Comparison of ENCODE assay signal across 11 mouse cellular contexts in genomic region chr12:105961667-105962066, GRCm38 (mm10). TPM values are rescaled to one million over a fixed set of nuclear protein-coding genes. Genes with fewer than 3 reads are reported as not detected.
DNase-seq lines count a peak whose midpoint lies in the region; ATAC-seq and TF ChIP-seq lines count a peak whose summit lies in the region.
"Had no signal": no experiment of that assay in that cellular context is flagged by ENCODE, and none has a peak within 500 bp of the region (broad histone marks: within the 10 kb centered on the region; RNA-seq: fewer than 3 reads in every experiment).

No protein-coding gene starts in this region.

- 10% methylated on average over 12 of the region's 12 CpGs for WGBS in heart, postnatal 0 days
- WGBS in embryonic facial prominence, embryonic 14.5 days, result 4% methylated on average over 11 of the region's 12 CpGs
- 9% methylated on average over 12 of the region's 12 CpGs for WGBS in hindbrain, postnatal 0 days
- WGBS in midbrain, embryonic 16.5 days, result 6% methylated on average over 12 of the region's 12 CpGs

- no peaks in the 10 kb centered on the region for H3K9me3 ChIP-seq in heart, postnatal 0 days (replicated peaks; ENCODE audit: control insufficient read depth, low read length)
- no peaks in the 10 kb centered on the region for H3K9me3 ChIP-seq in embryonic facial prominence, embryonic 14.5 days (ENCODE audit: control insufficient read depth, low read length)
- H3K9me3 ChIP-seq in hindbrain, postnatal 0 days (ENCODE audit: low read length), result no peaks in the 10 kb centered on the region
- no peaks in the 10 kb centered on the region for H3K9me3 ChIP-seq in midbrain, embryonic 16.5 days (replicated peaks; ENCODE audit: control insufficient read depth, low read length, poor library complexity, severe bottlenecking)

- H3K4me3 ChIP-seq in heart, postnatal 0 days (ENCODE audit: low read depth, low read length), result peak overlapping the region; percentile 65
- peak overlapping the region; percentile 41; the same call in 1 of the 2 replicates for H3K4me3 ChIP-seq in embryonic facial prominence, embryonic 14.5 days (ENCODE audit: low read depth, low read length)
- H3K4me3 ChIP-seq in hindbrain, postnatal 0 days (ENCODE audit: low read length), result 0 out of 2 replicates have a peak overlapping the region, but pooled peaks have one; percentile 3
- H3K4me3 ChIP-seq in midbrain, embryonic 16.5 days (ENCODE audit: low read depth, low read length), result no peak overlapping the region

- no peak for TF ChIP-seq EP300 in heart, postnatal 0 days (IDR thresholded peaks at IDR 0.05; ENCODE audit: low read depth)

- intact Hi-C loops in heart, postnatal 14 days (cut with DNase I), result loop anchor here (2.0 to 5.0 kb wide), 3 partner anchors 91 to 121 kb away; no protein-coding TSS in a partner anchor

- peaks cover 3% of the 10 kb centered on the region; the same call in 1 of the 2 replicates for H3K4me1 ChIP-seq in heart, postnatal 0 days (ENCODE audit: control insufficient read depth, insufficient read depth)
- H3K4me1 ChIP-seq in embryonic facial prominence, embryonic 14.5 days (ENCODE audit: control insufficient read depth, insufficient read depth, low read length), result no peaks in the 10 kb centered on the region
- H3K4me1 ChIP-seq in hindbrain, postnatal 0 days (ENCODE audit: insufficient read depth, low read length), result no peaks in the 10 kb centered on the region
- peaks cover 27% of the 10 kb centered on the region for H3K4me1 ChIP-seq in midbrain, embryonic 16.5 days (ENCODE audit: control insufficient read depth, insufficient read depth, low read length)

- no peak for TF ChIP-seq CTCF in heart, postnatal 0 days (IDR thresholded peaks at IDR 0.05; ENCODE audit: low read depth)
- no peak for TF ChIP-seq CTCF in hindbrain, postnatal 0 days (IDR thresholded peaks at IDR 0.05; ENCODE audit: low read depth)

- no peak for ATAC-seq in heart, postnatal 0 days (ENCODE audit: insufficient read depth, low read depth)
- no peak for ATAC-seq in embryonic facial prominence, embryonic 14.5 days (ENCODE audit: low read depth)
- no peak for ATAC-seq in hindbrain, postnatal 0 days
- ATAC-seq in midbrain, embryonic 16.5 days, result no peak
- ATAC-seq in monocyte, adult 5-6 weeks (replicated peaks; ENCODE audit: insufficient number of reproducible peaks, low FRiP score, low TSS enrichment, poor library complexity, severe bottlenecking), result no peak

- DNase-seq in heart, postnatal 0 days (ENCODE audit: low spot score), result no peak
- DNase-seq in heart, postnatal 14 days, result no peak
- DNase-seq in embryonic facial prominence, embryonic 14.5 days (ENCODE audit: low spot score), result no peak
- DNase-seq in hindbrain, postnatal 0 days (ENCODE audit: low spot score), result no peak
- no peak for DNase-seq in cerebellum, postnatal 10 days
- DNase-seq in MN1 (ENCODE audit: low spot score), result no peak
- DNase-seq: adrenal gland, postnatal 10 days; heart, postnatal 36 days; thymus, postnatal 36 days had no signal

- H3K9ac ChIP-seq in heart, postnatal 0 days (replicated peaks; ENCODE audit: low read depth, low read length), result no peak overlapping the region
- no peak overlapping the region for H3K9ac ChIP-seq in embryonic facial prominence, embryonic 14.5 days (ENCODE audit: low read depth, low read length)
- H3K9ac ChIP-seq in hindbrain, postnatal 0 days (replicated peaks; ENCODE audit: low read length), result no peak overlapping the region
- H3K9ac ChIP-seq in midbrain, embryonic 16.5 days (ENCODE audit: low read depth, low read length), result no peak overlapping the region

- H3K4me2 ChIP-seq in heart, postnatal 0 days (ENCODE audit: low read depth, low read length), result peak overlapping the region; percentile 98
- H3K4me2 ChIP-seq in embryonic facial prominence, embryonic 14.5 days (ENCODE audit: low read depth, low read length), result peak overlapping the region; percentile 76
- peak overlapping the region; percentile 68 for H3K4me2 ChIP-seq in hindbrain, postnatal 0 days (ENCODE audit: low read depth, low read length)
- H3K4me2 ChIP-seq in midbrain, embryonic 16.5 days (ENCODE audit: low read length), result peak overlapping the region; percentile 85

- no peaks in the 10 kb centered on the region for H3K36me3 ChIP-seq in heart, postnatal 0 days (replicated peaks; ENCODE audit: control insufficient read depth, insufficient read depth, low read length)
- no peaks in the 10 kb centered on the region for H3K36me3 ChIP-seq in embryonic facial prominence, embryonic 14.5 days (ENCODE audit: control insufficient read depth, insufficient read depth, low read length)
- no peaks in the 10 kb centered on the region for H3K36me3 ChIP-seq in hindbrain, postnatal 0 days (ENCODE audit: insufficient read depth, low read length)
- H3K36me3 ChIP-seq in midbrain, embryonic 16.5 days (ENCODE audit: control insufficient read depth, insufficient read depth, low read length), result no peaks in the 10 kb centered on the region

- peaks cover 17% of the 10 kb centered on the region for H3K27me3 ChIP-seq in heart, postnatal 0 days (ENCODE audit: control insufficient read depth, insufficient read depth, low read length)
- peaks cover 24% of the 10 kb centered on the region for H3K27me3 ChIP-seq in embryonic facial prominence, embryonic 14.5 days (replicated peaks; ENCODE audit: control insufficient read depth, insufficient read depth, low read length)
- H3K27me3 ChIP-seq in hindbrain, postnatal 0 days (ENCODE audit: insufficient read depth, low read length), result 0 out of 2 replicates have a peak, but pooled peaks cover 6% of the 10 kb centered on the region
- no peaks in the 10 kb centered on the region for H3K27me3 ChIP-seq in midbrain, embryonic 16.5 days (ENCODE audit: control insufficient read depth, insufficient read depth, low read depth, low read length)

- no peak overlapping the region for H3K27ac ChIP-seq in heart, postnatal 0 days (ENCODE audit: low read depth)
- H3K27ac ChIP-seq in embryonic facial prominence, embryonic 14.5 days (replicated peaks; ENCODE audit: low read depth, low read length), result no peak overlapping the region
- H3K27ac ChIP-seq in hindbrain, postnatal 0 days, result no peak overlapping the region
- H3K27ac ChIP-seq in midbrain, embryonic 16.5 days (ENCODE audit: low read length), result no peak overlapping the region; the same call in 1 of the 2 replicates

RNA-seq across cellular contexts. Expression of gene Vrk1, which starts 48.4 kb away (rescaled TPM):
- total RNA-seq in heart, postnatal 0 days (2014; rRNA removed; ENCODE audit: low replicate concordance), result 8.0 and 19.9 TPM in 2 replicates
- 23.6 and 26.0 TPM in 2 replicates for polyA plus RNA-seq in heart, postnatal 0 days (2015; fragmentation: Nextera tagmentation; extraction: Ambion mirVana)
- total RNA-seq in heart, postnatal 14 days (2021), result 10 to 100 TPM; 10.3 TPM
- 44.2 and 54.7 TPM in 2 replicates for polyA plus RNA-seq in embryonic facial prominence, embryonic 14.5 days (2014; fragmentation: Nextera tagmentation; extraction: Ambion mirVana)
- 13.5 and 17.7 TPM in 2 replicates for total RNA-seq in hindbrain, postnatal 0 days (2014; rRNA removed)
- 32.0 and 35.8 TPM in 2 replicates for polyA plus RNA-seq in hindbrain, postnatal 0 days (2015; fragmentation: Nextera tagmentation; extraction: Ambion mirVana)
- 30.1 and 34.0 TPM in 2 replicates for polyA plus RNA-seq in midbrain, embryonic 16.5 days (2015; fragmentation: Nextera tagmentation; extraction: Ambion mirVana)
- 66.1 to 119 TPM (median 109 TPM) in 3 replicates for total RNA-seq in monocyte, adult 5-6 weeks (2017)
